17 mouse cellular contexts compared by ENCODE assay signal in the genomic region with DNA sequence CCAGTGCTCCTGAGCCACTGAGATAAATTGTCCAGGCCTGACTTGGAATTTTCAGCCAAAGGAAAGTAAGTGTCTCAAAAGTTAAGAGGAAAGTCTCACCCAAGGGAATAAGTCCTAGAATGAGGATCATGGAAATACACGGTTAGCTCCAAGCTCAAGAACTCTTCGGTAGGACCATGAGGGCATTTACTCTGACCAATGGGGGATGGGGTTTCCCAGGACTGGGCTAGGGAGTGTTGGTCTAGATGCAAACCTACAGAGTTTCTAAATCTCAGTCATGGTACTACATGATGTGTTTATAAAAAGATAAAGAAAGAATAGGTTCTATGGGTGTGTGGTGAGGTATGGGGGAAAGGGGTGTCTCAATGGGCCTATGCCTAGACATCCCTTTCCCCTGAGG. TPM values are rescaled to one million over a fixed set of nuclear protein-coding genes. Genes with fewer than 3 reads are reported as not detected.
DNase-seq lines count a peak whose midpoint lies in the region; ATAC-seq lines count a peak whose summit lies in the region.
"Not testable (repeated sequence)": the region's sequence is repeated elsewhere in the genome, so short reads cannot be mapped to it uniquely, and the experiment has no call there.
"Had no signal": no experiment of that assay in that cellular context is flagged by ENCODE, and none has a peak within 500 bp of the region (broad histone marks: within the 10 kb centered on the region; RNA-seq: fewer than 3 reads in every experiment).

No protein-coding gene starts in this region.

- not testable (repeated sequence) for H3K4me2 ChIP-seq in embryonic facial prominence, embryonic 13.5 days; heart, embryonic 12.5 days; hindbrain, embryonic 13.5 days; limb, embryonic 11.5 days (ENCODE audit: low read depth, severe bottlenecking); liver, embryonic 13.5 days; midbrain, embryonic 13.5 days (replicated peaks); stomach, embryonic 16.5 days (ENCODE audit: low read depth, low read length)

- DNase-seq in limb, embryonic 11.5 days (ENCODE audit: low spot score); liver, embryonic 13.5 days: not testable (repeated sequence)

- no CpG with 5 or more reads among the region's 2 CpGs for WGBS in embryonic facial prominence, embryonic 13.5 days
- no CpG with 5 or more reads among the region's 2 CpGs for WGBS in heart, embryonic 12.5 days
- no CpG with 5 or more reads among the region's 2 CpGs for WGBS in hindbrain, embryonic 13.5 days
- no CpG with 5 or more reads among the region's 2 CpGs for WGBS in limb, embryonic 11.5 days
- no CpG with 5 or more reads among the region's 2 CpGs for WGBS in liver, embryonic 13.5 days (ENCODE audit: insufficient replicate concordance)
- WGBS in midbrain, embryonic 13.5 days, result no CpG with 5 or more reads among the region's 2 CpGs
- no CpG with 5 or more reads among the region's 2 CpGs for WGBS in stomach, embryonic 16.5 days

- not testable (repeated sequence) for H3K9ac ChIP-seq in embryonic facial prominence, embryonic 13.5 days; heart, embryonic 12.5 days; hindbrain, embryonic 13.5 days; limb, embryonic 11.5 days (ENCODE audit: low read length); liver, embryonic 13.5 days; midbrain, embryonic 13.5 days (replicated peaks); stomach, embryonic 16.5 days (ENCODE audit: low read length)

- ATAC-seq in embryonic facial prominence, embryonic 13.5 days (ENCODE audit: insufficient number of reproducible peaks, insufficient read depth, low FRiP score, low TSS enrichment, low read depth), result 0 out of 2 replicates have a peak, but pooled peaks have one; percentile 38
- ATAC-seq in heart, embryonic 12.5 days (ENCODE audit: insufficient number of reproducible peaks, low FRiP score), result peak; percentile 42
- ATAC-seq in hindbrain, embryonic 13.5 days (ENCODE audit: low FRiP score), result 0 out of 2 replicates have a peak, but pooled peaks have one; percentile 46
- ATAC-seq in limb, embryonic 11.5 days (ENCODE audit: insufficient number of reproducible peaks, low FRiP score, low TSS enrichment, low read depth), result peak; percentile 35; the same call in 1 of the 2 replicates
- ATAC-seq in liver, embryonic 13.5 days (ENCODE audit: low read depth), result peak; percentile 32; the same call in 1 of the 2 replicates
- ATAC-seq in midbrain, embryonic 13.5 days, result peak; percentile 75
- peak; percentile 38 for ATAC-seq in stomach, embryonic 16.5 days (ENCODE audit: insufficient read depth, low FRiP score)

- not testable (repeated sequence) for H3K4me1 ChIP-seq in embryonic facial prominence, embryonic 13.5 days; heart, embryonic 12.5 days (replicated peaks); hindbrain, embryonic 13.5 days (replicated peaks); limb, embryonic 11.5 days (ENCODE audit: control insufficient read depth, insufficient read depth, low read length); liver, embryonic 13.5 days (replicated peaks); midbrain, embryonic 13.5 days (replicated peaks); stomach, embryonic 16.5 days (ENCODE audit: control insufficient read depth, insufficient read depth, low read length)

- not testable (repeated sequence) for H3K27ac ChIP-seq in embryonic facial prominence, embryonic 13.5 days; heart, embryonic 12.5 days (ENCODE audit: poor library complexity, severe bottlenecking); hindbrain, embryonic 13.5 days; limb, embryonic 11.5 days (replicated peaks; ENCODE audit: low read depth, low read length); liver, embryonic 13.5 days; midbrain, embryonic 13.5 days; stomach, embryonic 16.5 days (ENCODE audit: low read length)

- not testable (repeated sequence) for H3K4me3 ChIP-seq in embryonic facial prominence, embryonic 13.5 days; heart, embryonic 12.5 days; hindbrain, embryonic 13.5 days; limb, embryonic 11.5 days (ENCODE audit: low read depth, low read length); liver, embryonic 13.5 days (replicated peaks); midbrain, embryonic 13.5 days (replicated peaks); stomach, embryonic 16.5 days (replicated peaks; ENCODE audit: low read length)

- H3K36me3 ChIP-seq in embryonic facial prominence, embryonic 13.5 days; heart, embryonic 12.5 days; hindbrain, embryonic 13.5 days; limb, embryonic 11.5 days (ENCODE audit: control insufficient read depth, insufficient read depth, low read length); liver, embryonic 13.5 days; midbrain, embryonic 13.5 days; stomach, embryonic 16.5 days (ENCODE audit: control insufficient read depth, insufficient read depth, low read length): not testable (repeated sequence)

- not testable (repeated sequence) for H3K27me3 ChIP-seq in embryonic facial prominence, embryonic 13.5 days; heart, embryonic 12.5 days (replicated peaks); hindbrain, embryonic 13.5 days; limb, embryonic 11.5 days (ENCODE audit: control insufficient read depth, insufficient read depth, low read length); liver, embryonic 13.5 days; midbrain, embryonic 13.5 days; stomach, embryonic 16.5 days (ENCODE audit: control insufficient read depth, insufficient read depth, low read length)

- not testable (repeated sequence) for H3K9me3 ChIP-seq in embryonic facial prominence, embryonic 13.5 days; heart, embryonic 12.5 days (replicated peaks); hindbrain, embryonic 13.5 days; limb, embryonic 11.5 days (ENCODE audit: control insufficient read depth, low read length); liver, embryonic 13.5 days (replicated peaks); midbrain, embryonic 13.5 days; stomach, embryonic 16.5 days (replicated peaks; ENCODE audit: control insufficient read depth, low read length)

RNA-seq across cellular contexts. Expression of gene Zfp986, which starts 48.6 kb away (rescaled TPM):
- polyA plus RNA-seq in embryonic facial prominence, embryonic 13.5 days (2015; fragmentation: Nextera tagmentation; extraction: Ambion mirVana), result not detected in 2 replicates
- not detected in 2 replicates for polyA plus RNA-seq in heart, embryonic 12.5 days (2016; fragmentation: Nextera tagmentation; extraction: Ambion mirVana)
- not detected in 2 replicates for polyA plus RNA-seq in hindbrain, embryonic 13.5 days (2015; fragmentation: Nextera tagmentation; extraction: Ambion mirVana)
- polyA plus RNA-seq in limb, embryonic 11.5 days (2014; fragmentation: Nextera tagmentation; extraction: Ambion mirVana), result not detected in 2 replicates
- polyA plus RNA-seq in liver, embryonic 13.5 days (2015; fragmentation: Nextera tagmentation; extraction: Ambion mirVana), result not detected in 2 replicates
- polyA plus RNA-seq in midbrain, embryonic 13.5 days (2015; fragmentation: Nextera tagmentation; extraction: Ambion mirVana), result not detected in 2 replicates
- not detected in 2 replicates for polyA plus RNA-seq in stomach, embryonic 16.5 days (2015; fragmentation: Nextera tagmentation; extraction: Ambion mirVana)
- polyA plus RNA-seq: embryonic facial prominence, embryonic 10.5 days; forebrain, embryonic 13.5 days; gonadal fat pad, adult 2 months; heart, postnatal 0 days; intestine, embryonic 16.5 days; limb, embryonic 10.5 days; liver, embryonic 14.5 days; lung, embryonic 14.5 days; midbrain, embryonic 10.5 days; thymus, adult 2 months had no signal
